Mouse (Mus musculus): ENCODE results near the gene Ankrd34a. TPM values are rescaled to one million over a fixed set of nuclear protein-coding genes. Genes with fewer than 3 reads are reported as not detected.

Gene Ankrd34a
- total and polyA plus RNA-seq, 3 experiments, result 0.04 to 0.11 TPM; not detected in 1

DNA sequence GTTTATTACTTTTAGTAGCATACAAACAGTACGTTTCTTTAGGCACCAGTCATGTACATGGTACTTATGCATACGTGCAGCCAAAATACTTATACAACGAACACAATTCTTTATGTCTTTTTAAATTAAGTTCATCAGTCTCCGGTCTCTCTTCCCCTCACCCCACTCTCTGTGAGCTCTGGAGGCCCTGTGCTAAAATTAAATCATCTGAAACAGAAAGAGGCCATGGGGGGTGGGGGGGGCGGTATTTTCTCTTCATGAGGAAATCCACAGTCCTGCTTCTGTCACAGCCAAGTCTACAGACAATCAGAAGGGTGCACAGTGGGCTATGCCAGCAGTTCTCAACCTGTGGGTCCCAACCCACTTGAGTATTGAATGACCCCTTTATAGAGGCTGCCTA lies 47.1 kb upstream of the Ankrd34a start:
- H3K9ac ChIP-seq (ENCODE audit: insufficient read depth, low read depth), result peak overlapping the region; percentile 47; the same call in 1 of the 2 replicates
- TF ChIP-seq UBTF (IDR thresholded peaks at IDR 0.05; ENCODE audit: low read depth, low read length) (no peak), MAZ (IDR thresholded peaks at IDR 0.05; ENCODE audit: low read depth, low read length) (0 out of 2 replicates have a peak, but pooled peaks have one; percentile 44), CHD2 (IDR thresholded peaks at IDR 0.05; ENCODE audit: low read length) (peak; percentile 78), MEF2A (IDR thresholded peaks at IDR 0.05; ENCODE audit: borderline replicate concordance, low read depth, low read length) (peak; percentile 95), USF1 (IDR thresholded peaks at IDR 0.05; ENCODE audit: low read depth, low read length) (no peak), EP300 (IDR thresholded peaks at IDR 0.05; ENCODE audit: low read length) (no peak), IRF4 (IDR thresholded peaks at IDR 0.05; ENCODE audit: low read depth, low read length) (peak; percentile 73), CHD1 (IDR thresholded peaks at IDR 0.05; ENCODE audit: low read depth, low read length) (no peak), HCFC1 (IDR thresholded peaks at IDR 0.05; ENCODE audit: low read depth, low read length) (no peak), RAD21 (IDR thresholded peaks at IDR 0.05; ENCODE audit: low read depth, low read length) (no peak), BHLHE40 (IDR thresholded peaks at IDR 0.05; ENCODE audit: low read depth, low read length) (0 out of 2 replicates have a peak, but pooled peaks have one; percentile 17)
- H3K4me1 ChIP-seq (ENCODE audit: control insufficient read depth in 1 of 2, insufficient read depth in 2 of 2), result peaks cover 15 to 46% of the 10 kb centered on the region in 2 experiments
- peak; percentile 60 for DNase-seq (ENCODE audit: extremely low read depth)
- in situ Hi-C loops (cut with MboI; ENCODE audit: low pct_ligation_motif_present, low pct_unique_long_range_greater_than_20kb, low sequenced_read_pairs) (loop anchor here (25.0 kb wide), 1 partner anchor 262 kb away; the partner anchor contains the start of gene Fcgr1), dilution Hi-C loops (cut with MboI; ENCODE audit: extremely low pct_ligation_motif_present, extremely low pct_unique_long_range_greater_than_20kb, low sequenced_read_pairs) (no loop called here)
- peak overlapping the region; percentile 42; the same call in 1 of the 2 replicates for H3K4me2 ChIP-seq (ENCODE audit: insufficient read depth, low read depth, poor library complexity, severe bottlenecking)
- no peaks in the 10 kb centered on the region for H3K9me3 ChIP-seq (replicated peaks; ENCODE audit: low read length)
- no peaks in the 10 kb centered on the region for H3K27me3 ChIP-seq (replicated peaks)
- no peaks in the 10 kb centered on the region for H3K36me3 ChIP-seq (replicated peaks in 1 of 2; ENCODE audit: control insufficient read depth in 1 of 2, insufficient read depth in 1 of 2, low read length in 1 of 2)
- no peak overlapping the region for H3K27ac ChIP-seq (ENCODE audit: insufficient read depth, low read depth)
- H3K79me2 ChIP-seq (replicated peaks; ENCODE audit: control insufficient read depth, extremely low read depth, insufficient read depth, poor library complexity, severe bottlenecking), result no peaks in the 10 kb centered on the region
- H3K4me3 ChIP-seq (replicated peaks in 1 of 3; ENCODE audit: low read depth in 2 of 3, low read length in 2 of 3, poor library complexity in 1 of 3), result no peak overlapping the region

DNA sequence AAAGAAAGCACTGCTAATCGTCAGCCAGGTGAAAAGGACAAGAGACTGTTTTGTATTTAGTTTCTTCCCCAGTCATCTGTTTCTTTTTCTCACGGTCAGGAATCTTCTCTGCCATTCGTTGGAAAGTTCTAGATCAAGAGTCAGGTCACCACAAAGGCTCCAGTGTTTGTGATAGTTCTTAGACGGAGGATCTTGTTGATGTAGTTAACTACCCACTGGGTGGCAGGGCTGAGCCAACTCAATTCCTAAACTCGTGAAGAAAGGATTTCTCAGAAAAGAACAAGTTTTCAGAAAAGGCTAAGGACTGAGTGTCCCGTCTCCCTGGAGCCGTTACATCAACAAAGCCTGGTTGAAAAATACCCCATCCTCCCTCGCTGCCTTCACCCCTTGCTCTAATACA lies 45.2 kb upstream of the Ankrd34a start:
- Histone ChIP-seq H3K9ac (ENCODE audit: insufficient read depth, low read depth) (peak overlapping the region; percentile 34; the same call in 1 of the 2 replicates), H3K9me3 (replicated peaks; ENCODE audit: low read length) (no peaks in the 10 kb centered on the region), H3K79me2 (replicated peaks; ENCODE audit: control insufficient read depth, extremely low read depth, insufficient read depth, poor library complexity, severe bottlenecking) (no peaks in the 10 kb centered on the region), H3K4me3 (replicated peaks in 1 of 3; ENCODE audit: low read depth in 2 of 3, low read length in 2 of 3, poor library complexity in 1 of 3) (no peak overlapping the region), H3K27ac (ENCODE audit: insufficient read depth, low read depth) (no peak overlapping the region), H3K27me3 (replicated peaks) (no peaks in the 10 kb centered on the region), H3K4me1 (ENCODE audit: control insufficient read depth in 1 of 2, insufficient read depth in 2 of 2) (peaks cover 15 to 51% of the 10 kb centered on the region in 2 experiments), H3K36me3 (replicated peaks in 1 of 2; ENCODE audit: control insufficient read depth in 1 of 2, insufficient read depth in 1 of 2, low read length in 1 of 2) (no peaks in the 10 kb centered on the region), H3K4me2 (ENCODE audit: insufficient read depth, low read depth, poor library complexity, severe bottlenecking) (peak overlapping the region; percentile 59)
- in situ Hi-C loops (cut with MboI; ENCODE audit: low pct_ligation_motif_present, low pct_unique_long_range_greater_than_20kb, low sequenced_read_pairs) (no loop called here), dilution Hi-C loops (cut with MboI; ENCODE audit: extremely low pct_ligation_motif_present, extremely low pct_unique_long_range_greater_than_20kb, low sequenced_read_pairs) (no loop called here)
- DNase-seq (ENCODE audit: extremely low read depth), result peak; percentile 75
- 0 out of 2 replicates have a peak, but pooled peaks have one; percentile 53 for TF ChIP-seq MAZ (IDR thresholded peaks at IDR 0.05; ENCODE audit: low read depth, low read length)
- peak in 1 of 2 experiments; percentile 87; a peak in 2 of 4 replicates for TF ChIP-seq CTCF (conservative IDR thresholded peaks at IDR 0.05 in 1 of 2, IDR thresholded peaks at IDR 0.05 in 1 of 2; ENCODE audit: low read depth in 2 of 2, low read length in 2 of 2)
- TF ChIP-seq TCF12 (IDR thresholded peaks at IDR 0.05; ENCODE audit: low read depth, low read length), result no peak
- no peak for TF ChIP-seq KAT2A (IDR thresholded peaks at IDR 0.05; ENCODE audit: insufficient replicate concordance, low read length)
- no peak for TF ChIP-seq JUN (IDR thresholded peaks at IDR 0.05; ENCODE audit: insufficient read depth, low read depth, low read length)
- peak; percentile 22; the same call in 1 of the 2 replicates for TF ChIP-seq ZNF384 (IDR thresholded peaks at IDR 0.05; ENCODE audit: low read depth, low read length)
- TF ChIP-seq RAD21 (IDR thresholded peaks at IDR 0.05; ENCODE audit: low read depth, low read length), result peak; percentile 75
- 0 out of 2 replicates have a peak, but pooled peaks have one; percentile 33 for TF ChIP-seq CHD2 (IDR thresholded peaks at IDR 0.05; ENCODE audit: low read length)
- 0 out of 2 replicates have a peak, but pooled peaks have one; percentile 57 for TF ChIP-seq MXI1 (IDR thresholded peaks at IDR 0.05; ENCODE audit: low read depth, low read length)
- TF ChIP-seq USF2 (conservative IDR thresholded peaks at IDR 0.05; ENCODE audit: low read depth, low read length), result no peak
- no peak for TF ChIP-seq GABPA (IDR thresholded peaks at IDR 0.05; ENCODE audit: insufficient replicate concordance, low read depth, low read length)
- peak; percentile 23; the same call in 1 of the 2 replicates for TF ChIP-seq ZC3H11A (IDR thresholded peaks at IDR 0.05; ENCODE audit: low read depth, low read length)
- no peak for TF ChIP-seq E2F4 (IDR thresholded peaks at IDR 0.05; ENCODE audit: insufficient replicate concordance, low read depth, low read length)
- TF ChIP-seq JUND (conservative IDR thresholded peaks at IDR 0.05; ENCODE audit: low read depth, low read length), result no peak; the same call in 1 of the 2 replicates
- no peak for TF ChIP-seq HCFC1 (IDR thresholded peaks at IDR 0.05; ENCODE audit: low read depth, low read length)
- TF ChIP-seq ZMIZ1 (IDR thresholded peaks at IDR 0.05; ENCODE audit: low read depth, low read length), result no peak
- TF ChIP-seq NRF1 (IDR thresholded peaks at IDR 0.05; ENCODE audit: low read depth, low read length), result no peak
- TF ChIP-seq MAFK (IDR thresholded peaks at IDR 0.05; ENCODE audit: insufficient replicate concordance, low read length), result peak; percentile 35; the same call in 1 of the 2 replicates
- no peak for TF ChIP-seq USF1 (IDR thresholded peaks at IDR 0.05; ENCODE audit: low read depth, low read length)
- TF ChIP-seq EP300 (IDR thresholded peaks at IDR 0.05; ENCODE audit: low read length), result 0 out of 2 replicates have a peak, but pooled peaks have one; percentile 30
- TF ChIP-seq IRF4 (IDR thresholded peaks at IDR 0.05; ENCODE audit: low read depth, low read length), result 0 out of 2 replicates have a peak, but pooled peaks have one; percentile 37
- TF ChIP-seq MAX (IDR thresholded peaks at IDR 0.05; ENCODE audit: low read length), result peak; percentile 52; the same call in 1 of the 2 replicates
- no peak for TF ChIP-seq POLR2A (IDR thresholded peaks at IDR 0.05; ENCODE audit: low read depth, low read length)
- TF ChIP-seq SIN3A (IDR thresholded peaks at IDR 0.05; ENCODE audit: low read length), result peak; percentile 72
- no peak for TF ChIP-seq POLR2AphosphoS2 (IDR thresholded peaks at IDR 0.05; ENCODE audit: low read depth, low read length)
- peak; percentile 49; the same call in 1 of the 2 replicates for TF ChIP-seq MEF2A (IDR thresholded peaks at IDR 0.05; ENCODE audit: borderline replicate concordance, low read depth, low read length)
- no peak for TF ChIP-seq ZKSCAN1 (IDR thresholded peaks at IDR 0.05; ENCODE audit: borderline replicate concordance, low read depth, low read length)

Data from CH12.LX (cell line).